Mouse (Mus musculus): ENCODE results near the gene Agtr2. TPM values are rescaled to one million over a fixed set of nuclear protein-coding genes. Genes with fewer than 3 reads are reported as not detected.
"Not testable (repeated sequence)": the region's sequence is repeated elsewhere in the genome, so short reads cannot be mapped to it uniquely, and the experiment has no call there.

The Agtr2 gene
- under 1 TPM in 1 of 4 experiments, not detected in 3; 0.08 TPM for total RNA-seq (2022)

GRCm38 (mm10) chrX:21484414-21484813 is at the start of gene Agtr2:
TSS of gene Agtr2 (plus strand) at chrX:21484544.
- DNase-seq (ENCODE audit: low spot score in 2 of 2), result no peak

GRCm38 (mm10) chrX:21452519-21452918 is 31.8 kb upstream of the Agtr2 start:
- no peak for DNase-seq (ENCODE audit: low spot score in 2 of 2)

- no peak for DNase-seq (ENCODE audit: low spot score in 2 of 2)
Observed at GRCm38 (mm10) chrX:21488111-21488510, 3.8 kb downstream of the Agtr2 start.

GRCm38 (mm10) chrX:21500242-21500641 is 15.9 kb downstream of the Agtr2 start:
- no peak for DNase-seq (ENCODE audit: low spot score in 2 of 2)

- not testable (repeated sequence) for DNase-seq (ENCODE audit: low spot score in 2 of 2)
Observed at GRCm38 (mm10) chrX:21507333-21507732, 23.0 kb downstream of the Agtr2 start.

- DNase-seq (ENCODE audit: low spot score in 2 of 2), result no peak
Observed at GRCm38 (mm10) chrX:21522590-21522989, 38.2 kb downstream of the Agtr2 start.

Other genes starting within 250 kb of the Agtr2 start
- not detected for gene Slc6a14, start 230.4 kb downstream of the Agtr2 start, total RNA-seq (2022)